Mouse (Mus musculus): Measurements from ENCODE around the gene B9d1. TPM values are rescaled to one million over a fixed set of nuclear protein-coding genes. Genes with fewer than 3 reads are reported as not detected.
A peak's percentile ranks its signal among the peaks of the same experiment; 100 is the strongest.

The B9d1 gene
- 31.5 and 32.8 TPM in 2 replicates for polyA plus RNA-seq (2015; fragmentation: Nextera tagmentation; extraction: Ambion mirVana)

DNA sequence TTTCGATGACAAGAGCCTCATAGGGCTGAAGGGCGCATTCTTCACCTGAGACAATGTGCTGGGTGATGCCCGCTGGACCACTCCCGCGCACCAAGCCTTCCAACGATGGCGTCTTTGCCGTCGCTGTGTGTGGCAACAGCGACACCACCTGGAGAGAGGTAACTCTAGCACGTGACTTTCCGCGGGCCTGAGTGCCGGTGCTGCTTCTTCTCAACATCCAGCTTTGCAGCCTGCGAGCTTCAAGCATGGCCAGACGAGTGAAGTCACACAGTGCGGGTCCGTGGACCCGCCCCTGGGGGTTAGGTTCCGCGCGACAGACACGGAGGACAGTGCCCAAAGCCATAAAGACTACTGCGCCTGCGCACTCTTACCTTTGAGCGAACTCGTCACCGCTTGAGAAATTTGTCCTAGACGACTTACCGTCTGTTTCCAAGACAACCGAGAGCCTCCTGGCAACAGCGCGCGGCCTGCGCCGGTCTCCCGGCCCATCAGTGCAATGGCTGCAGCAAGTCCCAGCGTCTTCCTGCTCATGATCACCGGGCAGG lies at the start of gene B9d1:
B9d1 (plus strand) TSS at position 432 of the 545 bp plus-strand sequence.
- under 1% methylated on average over 39 of the region's 39 CpGs for WGBS
- H3K9ac ChIP-seq (ENCODE audit: low read depth, low read length) = peak within 1 kb of the TSS; percentile 76
- H3K4me3 ChIP-seq (ENCODE audit: low read depth, low read length) = peak within 1 kb of the TSS; percentile 62
- H3K4me2 ChIP-seq (ENCODE audit: low read length) = peak within 1 kb of the TSS; percentile 72
- peak within 1 kb of the TSS; percentile 93 for H3K27ac ChIP-seq (ENCODE audit: low read length)
- H3K9me3 ChIP-seq (replicated peaks; ENCODE audit: control insufficient read depth, low read length, poor library complexity, severe bottlenecking) = no peaks in the 10 kb centered on the region
- H3K4me1 ChIP-seq (ENCODE audit: control insufficient read depth, insufficient read depth, low read length) = peaks cover 16% of the 10 kb centered on the region
- peak; percentile 95 for ATAC-seq
- no peaks in the 10 kb centered on the region for H3K27me3 ChIP-seq (ENCODE audit: control insufficient read depth, insufficient read depth, low read depth, low read length)
- no peaks in the 10 kb centered on the region for H3K36me3 ChIP-seq (ENCODE audit: control insufficient read depth, insufficient read depth, low read length)

DNA sequence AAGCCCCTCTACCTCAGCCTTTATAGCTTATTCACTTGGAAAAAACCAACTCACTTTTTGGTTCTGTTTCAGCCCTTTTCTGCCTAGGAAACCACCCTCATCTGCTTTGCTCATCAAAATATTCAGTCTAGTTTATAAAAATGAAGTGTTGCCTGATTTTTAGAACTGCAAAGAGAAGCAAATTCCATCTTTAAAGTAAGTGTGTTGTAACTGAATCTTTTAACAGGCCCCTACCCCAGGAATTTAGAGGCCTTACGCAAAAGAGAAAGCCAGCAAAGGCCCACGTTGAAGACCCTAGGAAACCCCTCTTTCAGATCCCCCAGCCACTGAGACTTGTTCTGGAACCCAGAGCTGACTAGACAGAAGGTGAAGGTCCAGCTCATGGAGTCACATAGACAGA lies 40.9 kb upstream of the B9d1 start:
- H3K9ac ChIP-seq (ENCODE audit: low read depth, low read length) = no peak overlapping the region
- no peaks in the 10 kb centered on the region for H3K27me3 ChIP-seq (ENCODE audit: control insufficient read depth, insufficient read depth, low read depth, low read length)
- H3K4me3 ChIP-seq (ENCODE audit: low read depth, low read length) = no peak overlapping the region
- H3K27ac ChIP-seq (ENCODE audit: low read length) = no peak overlapping the region
- H3K9me3 ChIP-seq (replicated peaks; ENCODE audit: control insufficient read depth, low read length, poor library complexity, severe bottlenecking) = 0 out of 2 replicates have a peak, but pooled peaks cover 3% of the 10 kb centered on the region
- no peak overlapping the region for H3K4me2 ChIP-seq (ENCODE audit: low read length)
- no peak for ATAC-seq
- 78% methylated on average over 2 of the region's 2 CpGs for WGBS
- H3K36me3 ChIP-seq (ENCODE audit: control insufficient read depth, insufficient read depth, low read length) = no peaks in the 10 kb centered on the region
- no peaks in the 10 kb centered on the region for H3K4me1 ChIP-seq (ENCODE audit: control insufficient read depth, insufficient read depth, low read length)

DNA sequence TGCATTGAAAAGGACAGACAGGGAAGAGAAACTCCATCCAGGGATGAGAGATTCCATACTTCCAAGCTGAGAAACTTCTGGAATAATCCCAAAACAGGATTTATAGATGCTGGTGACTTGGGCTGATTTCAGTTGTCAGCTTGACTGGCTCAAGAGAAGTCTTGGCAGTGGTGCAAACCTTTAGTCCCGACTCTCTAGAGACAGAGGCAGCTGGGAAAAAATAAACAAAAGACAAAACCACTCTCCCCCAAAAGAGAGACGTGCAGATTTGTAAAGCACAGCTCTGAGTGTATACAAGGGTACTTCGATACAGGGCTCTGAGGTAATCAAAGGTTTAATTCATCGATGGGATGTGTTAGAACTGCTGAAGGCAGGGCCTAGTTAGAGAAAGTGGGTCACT lies 39.5 kb upstream of the B9d1 start:
- Histone ChIP-seq H3K4me2 (ENCODE audit: low read length) (no peak overlapping the region), H3K36me3 (ENCODE audit: control insufficient read depth, insufficient read depth, low read length) (no peaks in the 10 kb centered on the region), H3K27ac (ENCODE audit: low read length) (no peak overlapping the region), H3K9ac (ENCODE audit: low read depth, low read length) (no peak overlapping the region), H3K9me3 (replicated peaks; ENCODE audit: control insufficient read depth, low read length, poor library complexity, severe bottlenecking) (0 out of 2 replicates have a peak, but pooled peaks cover 3% of the 10 kb centered on the region), H3K4me1 (ENCODE audit: control insufficient read depth, insufficient read depth, low read length) (no peaks in the 10 kb centered on the region), H3K4me3 (ENCODE audit: low read depth, low read length) (no peak overlapping the region), H3K27me3 (ENCODE audit: control insufficient read depth, insufficient read depth, low read depth, low read length) (no peaks in the 10 kb centered on the region)
- 63% methylated on average over 4 of the region's 4 CpGs for WGBS
- no peak for ATAC-seq

DNA sequence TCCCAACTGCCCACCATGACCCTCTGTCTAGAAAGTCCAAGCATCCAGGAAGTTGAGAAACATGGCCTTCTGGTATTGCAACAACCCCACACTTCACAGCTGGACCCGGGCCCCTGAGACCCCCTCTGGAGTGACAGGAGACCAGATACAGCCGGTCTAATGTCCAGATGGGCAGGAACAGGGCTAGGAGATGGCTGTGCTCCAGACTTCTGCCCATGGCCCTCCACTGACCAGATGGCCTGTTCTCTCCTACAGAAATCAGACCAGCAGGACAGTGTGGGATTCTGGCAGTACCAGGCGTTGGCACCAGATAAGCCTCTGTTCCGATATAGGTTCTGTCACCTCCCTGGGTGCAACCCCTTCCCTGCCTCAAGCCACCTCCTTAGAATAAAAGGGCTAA lies 36.4 kb upstream of the B9d1 start:
- no peaks in the 10 kb centered on the region for H3K36me3 ChIP-seq (ENCODE audit: control insufficient read depth, insufficient read depth, low read length)
- no peaks in the 10 kb centered on the region for H3K27me3 ChIP-seq (ENCODE audit: control insufficient read depth, insufficient read depth, low read depth, low read length)
- no peak overlapping the region for H3K4me3 ChIP-seq (ENCODE audit: low read depth, low read length)
- no peak overlapping the region for H3K27ac ChIP-seq (ENCODE audit: low read length)
- no peaks in the 10 kb centered on the region for H3K4me1 ChIP-seq (ENCODE audit: control insufficient read depth, insufficient read depth, low read length)
- 81% methylated on average over 4 of the region's 4 CpGs for WGBS
- H3K4me2 ChIP-seq (ENCODE audit: low read length) = no peak overlapping the region
- H3K9ac ChIP-seq (ENCODE audit: low read depth, low read length) = no peak overlapping the region
- 0 out of 2 replicates have a peak, but pooled peaks cover 3% of the 10 kb centered on the region for H3K9me3 ChIP-seq (replicated peaks; ENCODE audit: control insufficient read depth, low read length, poor library complexity, severe bottlenecking)
- no peak for ATAC-seq

DNA sequence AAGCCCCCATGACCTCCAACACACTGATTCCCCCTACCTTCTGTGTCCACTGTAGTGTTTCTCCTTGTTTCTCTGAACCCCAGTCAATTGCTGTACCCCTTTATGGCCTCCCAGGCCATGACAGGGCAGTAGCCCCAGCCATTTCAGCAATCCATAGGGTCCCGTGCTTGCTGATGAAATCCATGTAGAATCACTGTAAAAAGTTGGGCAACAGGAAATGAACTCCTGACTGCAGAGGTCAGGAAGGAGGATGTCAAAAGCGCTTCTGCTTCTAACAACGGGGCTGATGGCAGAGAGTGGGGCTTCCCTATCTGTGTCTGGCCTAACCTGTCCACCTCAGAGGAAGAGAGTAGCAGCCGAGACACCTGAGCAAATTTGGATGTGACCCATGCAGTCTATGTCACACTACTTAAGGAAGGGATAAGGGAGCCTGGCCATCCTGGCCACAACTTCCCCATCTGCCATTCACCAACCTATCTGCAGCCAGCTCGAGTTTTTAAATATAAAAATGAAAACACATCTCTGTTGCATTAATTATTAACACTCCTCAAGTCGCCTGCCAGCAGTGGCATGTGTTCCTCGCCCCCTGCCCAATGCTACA lies 35.5 kb upstream of the B9d1 start:
- H3K9me3 ChIP-seq (replicated peaks; ENCODE audit: control insufficient read depth, low read length, poor library complexity, severe bottlenecking) = 0 out of 2 replicates have a peak, but pooled peaks cover 3% of the 10 kb centered on the region
- no peaks in the 10 kb centered on the region for H3K27me3 ChIP-seq (ENCODE audit: control insufficient read depth, insufficient read depth, low read depth, low read length)
- H3K4me3 ChIP-seq (ENCODE audit: low read depth, low read length) = no peak overlapping the region
- H3K4me2 ChIP-seq (ENCODE audit: low read length) = no peak overlapping the region
- no peaks in the 10 kb centered on the region for H3K4me1 ChIP-seq (ENCODE audit: control insufficient read depth, insufficient read depth, low read length)
- 77% methylated on average over 7 of the region's 7 CpGs for WGBS
- no peak overlapping the region for H3K27ac ChIP-seq (ENCODE audit: low read length)
- no peaks in the 10 kb centered on the region for H3K36me3 ChIP-seq (ENCODE audit: control insufficient read depth, insufficient read depth, low read length)
- H3K9ac ChIP-seq (ENCODE audit: low read depth, low read length) = no peak overlapping the region
- no peak for ATAC-seq

DNA sequence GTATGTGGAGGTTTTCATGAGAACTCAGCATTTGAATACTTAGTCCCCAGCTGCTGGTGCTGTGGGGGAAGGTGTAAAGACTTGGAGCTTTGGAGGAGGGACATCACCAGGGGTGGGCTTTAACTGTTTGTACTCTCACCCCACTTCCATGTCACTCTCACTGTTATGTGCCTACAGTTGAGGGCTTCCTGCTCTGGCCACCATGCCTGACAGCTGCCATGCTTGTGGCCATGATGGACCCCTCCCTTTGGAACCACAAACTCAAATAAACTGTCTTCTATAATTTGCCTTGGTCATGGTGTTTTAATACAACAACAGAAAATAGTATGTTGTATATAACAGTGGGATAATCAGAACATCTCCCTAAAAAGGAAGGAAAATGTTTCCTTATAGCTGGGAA lies 34.1 kb upstream of the B9d1 start:
- Histone ChIP-seq H3K27me3 (ENCODE audit: control insufficient read depth, insufficient read depth, low read depth, low read length) (no peaks in the 10 kb centered on the region), H3K4me2 (ENCODE audit: low read length) (no peak overlapping the region), H3K4me1 (ENCODE audit: control insufficient read depth, insufficient read depth, low read length) (no peaks in the 10 kb centered on the region), H3K4me3 (ENCODE audit: low read depth, low read length) (no peak overlapping the region), H3K36me3 (ENCODE audit: control insufficient read depth, insufficient read depth, low read length) (no peaks in the 10 kb centered on the region), H3K9me3 (replicated peaks; ENCODE audit: control insufficient read depth, low read length, poor library complexity, severe bottlenecking) (0 out of 2 replicates have a peak, but pooled peaks cover 3% of the 10 kb centered on the region), H3K27ac (ENCODE audit: low read length) (no peak overlapping the region), H3K9ac (ENCODE audit: low read depth, low read length) (no peak overlapping the region)
- no peak for ATAC-seq

DNA sequence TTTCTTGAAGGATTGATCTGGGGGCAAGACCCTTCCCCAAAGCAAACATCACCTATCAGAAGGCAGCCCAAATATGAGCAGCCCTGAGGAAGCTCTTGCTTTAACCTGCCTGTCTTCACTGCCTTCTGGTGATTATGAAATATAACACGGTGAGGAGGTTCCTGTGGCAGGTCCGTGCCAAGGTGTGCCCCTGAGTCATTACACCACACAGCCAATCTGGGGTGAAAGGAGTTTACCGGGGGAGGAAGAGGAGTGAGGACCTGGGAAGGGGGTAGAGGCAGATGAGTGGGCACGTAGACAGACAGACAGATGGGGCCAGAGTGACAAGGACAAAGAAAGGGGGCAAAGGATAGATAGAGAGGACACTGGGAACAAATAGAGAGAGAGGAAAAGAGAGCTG lies 31.3 kb upstream of the B9d1 start:
- 84% methylated on average over 4 of the region's 4 CpGs for WGBS
- Histone ChIP-seq H3K4me1 (ENCODE audit: control insufficient read depth, insufficient read depth, low read length) (peaks cover 8% of the 10 kb centered on the region; the same call in 1 of the 2 replicates), H3K36me3 (ENCODE audit: control insufficient read depth, insufficient read depth, low read length) (no peaks in the 10 kb centered on the region), H3K27ac (ENCODE audit: low read length) (no peak overlapping the region), H3K9me3 (replicated peaks; ENCODE audit: control insufficient read depth, low read length, poor library complexity, severe bottlenecking) (no peaks in the 10 kb centered on the region), H3K9ac (ENCODE audit: low read depth, low read length) (no peak overlapping the region), H3K4me2 (ENCODE audit: low read length) (no peak overlapping the region), H3K4me3 (ENCODE audit: low read depth, low read length) (no peak overlapping the region), H3K27me3 (ENCODE audit: control insufficient read depth, insufficient read depth, low read depth, low read length) (no peaks in the 10 kb centered on the region)
- no peak for ATAC-seq

DNA sequence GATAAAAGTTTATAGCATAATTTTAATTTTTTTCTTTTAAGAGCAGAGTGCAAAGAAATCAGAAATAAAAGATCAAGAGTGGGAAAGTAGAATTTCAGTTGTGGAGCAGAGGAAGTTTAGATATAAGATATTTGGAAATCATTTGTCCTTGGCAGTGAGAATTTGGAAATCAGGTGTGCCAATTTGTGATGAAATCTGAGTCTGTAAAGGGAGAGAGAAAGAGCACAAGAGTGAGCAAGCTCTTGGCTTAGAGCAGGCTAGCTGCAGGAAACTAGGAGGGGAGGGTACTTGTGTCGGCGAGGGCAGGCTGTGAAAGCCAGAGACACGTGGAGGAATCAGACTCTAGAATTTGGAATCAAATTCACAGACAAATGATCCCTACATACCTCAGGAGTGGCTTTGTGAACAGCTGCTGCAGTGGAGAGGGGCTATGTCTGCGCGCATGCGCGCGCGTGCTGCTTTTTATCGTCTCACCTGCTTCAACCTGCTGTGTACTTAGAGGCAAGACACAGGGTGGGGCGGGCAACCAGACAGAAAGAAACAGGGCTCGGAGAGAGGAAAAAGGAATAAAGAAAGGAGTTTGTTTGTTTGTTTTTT lies 28.1 kb upstream of the B9d1 start:
- Histone ChIP-seq H3K4me2 (ENCODE audit: low read length) (peak overlapping the region; percentile 43), H3K4me3 (ENCODE audit: low read depth, low read length) (peak overlapping the region; percentile 9), H3K27ac (ENCODE audit: low read length) (peak overlapping the region; percentile 61; the same call in 1 of the 2 replicates), H3K27me3 (ENCODE audit: control insufficient read depth, insufficient read depth, low read depth, low read length) (no peaks in the 10 kb centered on the region), H3K4me1 (ENCODE audit: control insufficient read depth, insufficient read depth, low read length) (peaks cover 8% of the 10 kb centered on the region; the same call in 1 of the 2 replicates), H3K36me3 (ENCODE audit: control insufficient read depth, insufficient read depth, low read length) (no peaks in the 10 kb centered on the region), H3K9ac (ENCODE audit: low read depth, low read length) (no peak overlapping the region), H3K9me3 (replicated peaks; ENCODE audit: control insufficient read depth, low read length, poor library complexity, severe bottlenecking) (no peaks in the 10 kb centered on the region)
- 41% methylated on average over 12 of the region's 12 CpGs for WGBS
- ATAC-seq = no peak

Measured in midbrain, embryonic 16.5 days (tissue).